Comparison of ENCODE assay signal across 27 mouse cellular contexts in the genomic region with DNA sequence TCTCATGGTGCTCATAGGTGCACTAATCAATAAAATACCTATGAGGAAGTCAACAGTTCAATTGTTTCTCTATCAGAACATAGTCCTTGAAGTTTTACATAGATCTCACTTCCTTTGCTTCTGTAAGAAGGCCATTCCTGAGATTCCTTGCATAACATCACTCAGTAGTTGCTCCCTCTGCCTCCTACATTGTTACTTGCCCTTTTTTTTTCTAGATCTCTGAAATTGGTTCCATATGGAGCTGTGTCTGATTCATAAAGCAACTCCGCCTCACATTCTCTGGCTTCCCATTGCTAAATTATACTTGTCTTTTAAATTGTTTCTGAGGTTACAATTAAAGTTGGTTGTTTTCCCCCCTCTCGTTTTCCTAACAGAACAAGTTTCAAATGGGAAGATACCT.
DNase-seq lines count a peak whose midpoint lies in the region; ATAC-seq and TF ChIP-seq lines count a peak whose summit lies in the region.
"Had no signal": no experiment of that assay in that cellular context is flagged by ENCODE, and none has a peak within 500 bp of the region (broad histone marks: within the 10 kb centered on the region; RNA-seq: fewer than 3 reads in every experiment).

No protein-coding gene starts in this region.

- no peak for TF ChIP-seq CTCF in embryonic fibroblast, embryonic 13.5 days (IDR thresholded peaks at IDR 0.05; ENCODE audit: borderline replicate concordance, insufficient read depth, low read length)

- peak; percentile 58 for DNase-seq in embryonic facial prominence, embryonic 11.5 days (ENCODE audit: low spot score)
- no peak for DNase-seq in embryonic facial prominence, embryonic 10.5 days (ENCODE audit: low spot score)
- peak; percentile 9 for DNase-seq in 3134 (ENCODE audit: extremely low read depth, insufficient read length, low spot score)
- DNase-seq in Muller cell, postnatal 12 days (ENCODE audit: inconsistent ontology term): peak; percentile 29
- DNase-seq in layer of hippocampus, postnatal 25 days (ENCODE audit: extremely low spot score in 1 of 2, low spot score in 1 of 2): no peak
- DNase-seq in cerebellum, postnatal 25 days: no peak
- DNase-seq: B cell, adult 2 months; cerebellum, adult 11 months; cerebellum, adult 9-10 months; gastrocnemius, postnatal 14 days; heart, postnatal 36 days; kidney, adult 9 months; liver, embryonic 13.5 days; lung, adult 2 months; spleen, adult 18-20 months; thymus, adult 2 months; thymus, postnatal 36 days had no signal

- no peak for ATAC-seq in embryonic facial prominence, embryonic 11.5 days (replicated peaks; ENCODE audit: insufficient number of reproducible peaks, low FRiP score, low TSS enrichment, low read depth)
- no peak for ATAC-seq in hindbrain, embryonic 12.5 days (ENCODE audit: low FRiP score)
- ATAC-seq: forebrain, embryonic 16.5 days; midbrain, embryonic 13.5 days had no signal

- H3K36me3 ChIP-seq in embryonic facial prominence, embryonic 11.5 days (replicated peaks; ENCODE audit: control insufficient read depth, insufficient read depth, low read depth, low read length): no peaks in the 10 kb centered on the region
- no peaks in the 10 kb centered on the region for H3K36me3 ChIP-seq in embryonic facial prominence, embryonic 10.5 days (replicated peaks)
- H3K36me3 ChIP-seq in hindbrain, embryonic 12.5 days: no peaks in the 10 kb centered on the region
- H3K36me3 ChIP-seq: heart, embryonic 10.5 days; hindbrain, embryonic 13.5 days; limb, embryonic 15.5 days; liver, embryonic 13.5 days; midbrain, embryonic 13.5 days; neural tube, embryonic 15.5 days had no signal

- no peak overlapping the region for H3K4me2 ChIP-seq in embryonic facial prominence, embryonic 11.5 days (ENCODE audit: low read depth, low read length)
- no peak overlapping the region for H3K4me2 ChIP-seq in hindbrain, embryonic 12.5 days (replicated peaks)
- H3K4me2 ChIP-seq: hindbrain, embryonic 13.5 days; limb, embryonic 15.5 days; liver, embryonic 13.5 days; midbrain, embryonic 13.5 days; neural tube, embryonic 15.5 days had no signal

- no peaks in the 10 kb centered on the region for H3K27me3 ChIP-seq in embryonic facial prominence, embryonic 11.5 days (ENCODE audit: control insufficient read depth, insufficient read depth, low read length)
- no peaks in the 10 kb centered on the region for H3K27me3 ChIP-seq in embryonic facial prominence, embryonic 10.5 days (replicated peaks; ENCODE audit: low read depth, poor library complexity, severe bottlenecking)
- H3K27me3 ChIP-seq in hindbrain, embryonic 12.5 days: no peaks in the 10 kb centered on the region
- H3K27me3 ChIP-seq: hindbrain, embryonic 13.5 days; limb, embryonic 15.5 days; liver, embryonic 13.5 days; midbrain, embryonic 13.5 days; neural tube, embryonic 15.5 days; Patski had no signal

- TF ChIP-seq POLR2A in embryonic fibroblast, embryonic 13.5 days (IDR thresholded peaks at IDR 0.05; ENCODE audit: low read depth, low read length): no peak

- H3K27ac ChIP-seq in embryonic facial prominence, embryonic 11.5 days (replicated peaks; ENCODE audit: low read depth, low read length): no peak overlapping the region
- H3K27ac ChIP-seq in embryonic facial prominence, embryonic 10.5 days (replicated peaks): no peak overlapping the region
- H3K27ac ChIP-seq in embryonic fibroblast, embryonic 13.5 days (ENCODE audit: insufficient read depth, low read length): peak overlapping the region; percentile 98
- H3K27ac ChIP-seq in hindbrain, embryonic 12.5 days: no peak overlapping the region
- H3K27ac ChIP-seq: heart, embryonic 10.5 days; hindbrain, embryonic 13.5 days; limb, embryonic 15.5 days; liver, embryonic 13.5 days; macrophage; midbrain, embryonic 13.5 days; neural tube, embryonic 15.5 days had no signal

- no peaks in the 10 kb centered on the region for H3K9me3 ChIP-seq in embryonic facial prominence, embryonic 11.5 days (replicated peaks; ENCODE audit: control insufficient read depth, low read length)
- no peaks in the 10 kb centered on the region for H3K9me3 ChIP-seq in embryonic facial prominence, embryonic 10.5 days
- H3K9me3 ChIP-seq in hindbrain, embryonic 12.5 days (replicated peaks): no peaks in the 10 kb centered on the region
- H3K9me3 ChIP-seq: heart, embryonic 10.5 days; hindbrain, embryonic 13.5 days; limb, embryonic 15.5 days; liver, embryonic 13.5 days; midbrain, embryonic 13.5 days; neural tube, embryonic 15.5 days had no signal

- H3K4me1 ChIP-seq in embryonic facial prominence, embryonic 11.5 days (ENCODE audit: control insufficient read depth, insufficient read depth, low read length): no peaks in the 10 kb centered on the region
- peaks cover 4% of the 10 kb centered on the region for H3K4me1 ChIP-seq in embryonic facial prominence, embryonic 10.5 days
- peaks cover 5% of the 10 kb centered on the region; the same call in 1 of the 2 replicates for H3K4me1 ChIP-seq in embryonic fibroblast, embryonic 13.5 days (ENCODE audit: control insufficient read depth, insufficient read depth, low read length)
- H3K4me1 ChIP-seq in hindbrain, embryonic 12.5 days: no peaks in the 10 kb centered on the region
- H3K4me1 ChIP-seq: heart, embryonic 10.5 days; hindbrain, embryonic 13.5 days; liver, embryonic 13.5 days; midbrain, embryonic 13.5 days; neural tube, embryonic 15.5 days had no signal

- no peak overlapping the region for H3K4me3 ChIP-seq in embryonic facial prominence, embryonic 11.5 days (ENCODE audit: low read depth, low read length)
- H3K4me3 ChIP-seq in embryonic facial prominence, embryonic 10.5 days: no peak overlapping the region
- no peak overlapping the region for H3K4me3 ChIP-seq in embryonic fibroblast, embryonic 13.5 days (ENCODE audit: insufficient read depth, low read length)
- no peak overlapping the region for H3K4me3 ChIP-seq in hindbrain, embryonic 12.5 days
- H3K4me3 ChIP-seq: heart, embryonic 10.5 days; hindbrain, embryonic 13.5 days; limb, embryonic 15.5 days; liver, embryonic 13.5 days; midbrain, embryonic 13.5 days; neural tube, embryonic 15.5 days had no signal

- WGBS in embryonic facial prominence, embryonic 11.5 days: 45% methylated on average over 2 of the region's 2 CpGs
- 65% methylated on average over 2 of the region's 2 CpGs for WGBS in embryonic facial prominence, embryonic 10.5 days
- WGBS in hindbrain, embryonic 12.5 days: 81% methylated on average over 2 of the region's 2 CpGs

- no peak overlapping the region for H3K9ac ChIP-seq in embryonic facial prominence, embryonic 11.5 days (replicated peaks; ENCODE audit: low read length)
- no peak overlapping the region for H3K9ac ChIP-seq in hindbrain, embryonic 12.5 days
- H3K9ac ChIP-seq: hindbrain, embryonic 13.5 days; limb, embryonic 15.5 days; liver, embryonic 13.5 days; midbrain, embryonic 13.5 days; neural tube, embryonic 15.5 days had no signal

Comparison
In these comparisons a context has a peak if more than half of its experiments do, and no peak if none do; other contexts are left out.
1. DNase-seq: peak in embryonic facial prominence, embryonic 11.5 days (single experiment), 3134 (single experiment) and Muller cell, postnatal 12 days (single experiment); none in embryonic facial prominence, embryonic 10.5 days (single experiment), layer of hippocampus, postnatal 25 days (0 of 2) and cerebellum, postnatal 25 days (0 of 2).